Mouse (Mus musculus): Measurements from ENCODE around the gene Ccdc85c.

GRCm38 (mm10) chr12:108267653-108268052 is 7.6 kb downstream of the Ccdc85c start:
- no peak for TF ChIP-seq POLR2A (IDR thresholded peaks at IDR 0.05; ENCODE audit: low read depth, low read length)
- no peak for TF ChIP-seq CTCF (IDR thresholded peaks at IDR 0.05; ENCODE audit: extremely low read depth, insufficient read depth, insufficient read length, insufficient replicate concordance)
